Mouse (Mus musculus): ENCODE results near the gene Nptxr.

Gene Nptxr

GRCm38 (mm10) chr15:79804352-79805071 is at the start of gene Nptxr:
Nptxr (minus strand) TSS chr15:79804766.
- no peak for DNase-seq (ENCODE audit: low spot score)

GRCm38 (mm10) chr15:79850143-79850542 is 45.6 kb upstream of the Nptxr start:
- no peak for DNase-seq (ENCODE audit: low spot score)

DNA sequence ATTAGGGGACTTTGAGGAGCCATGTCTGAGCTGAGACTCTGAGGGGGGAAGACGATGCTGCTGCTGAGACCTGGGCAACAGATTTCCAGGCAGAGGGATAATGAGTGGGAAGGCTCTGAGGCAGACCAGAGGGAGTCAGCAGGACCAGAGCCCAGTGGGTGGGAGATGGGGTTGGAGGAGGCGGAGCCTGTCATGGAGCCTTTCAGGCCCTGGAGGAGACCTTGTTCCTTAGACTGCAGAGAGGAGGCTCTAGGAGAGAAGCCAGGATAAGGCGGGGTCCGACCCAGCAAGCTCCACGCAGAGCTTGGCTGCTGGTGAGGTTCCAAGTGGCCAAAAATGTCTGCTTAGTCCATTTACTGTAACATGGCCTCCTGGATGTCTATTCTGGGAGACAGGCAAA is 42.5 kb upstream of the Nptxr start:
- DNase-seq (ENCODE audit: low spot score): no peak

DNA sequence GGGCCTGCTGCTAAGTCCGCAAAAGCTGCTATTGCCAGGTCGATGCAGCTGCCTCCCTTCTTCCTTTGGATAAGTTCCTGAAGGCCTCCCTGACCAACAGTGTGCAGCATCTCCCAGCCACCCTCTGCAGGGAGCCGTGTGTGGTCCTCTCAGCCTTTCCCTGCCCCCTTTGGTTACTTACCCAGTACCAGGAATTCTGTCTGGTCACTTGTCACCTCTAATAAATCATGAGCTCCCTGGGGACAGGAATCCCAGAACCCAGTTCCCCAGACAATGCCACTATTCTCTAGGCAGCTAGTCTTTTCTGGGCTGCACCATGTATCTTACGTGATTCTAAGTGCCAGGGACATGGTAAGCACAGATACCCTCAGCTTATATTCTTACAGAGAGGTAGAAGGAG is 41.4 kb upstream of the Nptxr start:
- no peak for DNase-seq (ENCODE audit: low spot score)

GRCm38 (mm10) chr15:79842985-79843384 is 38.4 kb upstream of the Nptxr start:
- no peak for DNase-seq (ENCODE audit: low spot score)

DNA sequence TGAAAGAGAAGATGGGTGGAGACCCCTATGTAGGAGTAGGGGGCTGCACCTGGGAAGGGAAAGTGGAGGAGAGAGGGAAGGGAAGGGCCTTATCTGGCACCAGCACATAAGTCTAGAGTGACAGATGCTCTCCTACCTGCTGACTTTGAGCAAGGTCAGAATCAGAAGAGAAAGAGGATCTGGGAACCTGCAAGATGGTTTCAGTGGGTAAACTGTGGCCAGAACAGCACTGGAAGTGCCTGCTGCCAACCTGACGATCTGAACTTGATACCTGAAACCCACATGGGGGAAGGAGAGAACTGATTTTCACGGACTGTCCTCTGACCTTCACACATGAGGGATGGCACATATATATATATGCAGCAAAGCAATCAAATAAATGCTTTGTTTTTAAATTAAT is 35.7 kb upstream of the Nptxr start:
- no peak for DNase-seq (ENCODE audit: low spot score)

- DNase-seq (ENCODE audit: low spot score): no peak
These were observed 30.3 kb upstream of the Nptxr start for GRCm38 (mm10) chr15:79834881-79835260.

DNA sequence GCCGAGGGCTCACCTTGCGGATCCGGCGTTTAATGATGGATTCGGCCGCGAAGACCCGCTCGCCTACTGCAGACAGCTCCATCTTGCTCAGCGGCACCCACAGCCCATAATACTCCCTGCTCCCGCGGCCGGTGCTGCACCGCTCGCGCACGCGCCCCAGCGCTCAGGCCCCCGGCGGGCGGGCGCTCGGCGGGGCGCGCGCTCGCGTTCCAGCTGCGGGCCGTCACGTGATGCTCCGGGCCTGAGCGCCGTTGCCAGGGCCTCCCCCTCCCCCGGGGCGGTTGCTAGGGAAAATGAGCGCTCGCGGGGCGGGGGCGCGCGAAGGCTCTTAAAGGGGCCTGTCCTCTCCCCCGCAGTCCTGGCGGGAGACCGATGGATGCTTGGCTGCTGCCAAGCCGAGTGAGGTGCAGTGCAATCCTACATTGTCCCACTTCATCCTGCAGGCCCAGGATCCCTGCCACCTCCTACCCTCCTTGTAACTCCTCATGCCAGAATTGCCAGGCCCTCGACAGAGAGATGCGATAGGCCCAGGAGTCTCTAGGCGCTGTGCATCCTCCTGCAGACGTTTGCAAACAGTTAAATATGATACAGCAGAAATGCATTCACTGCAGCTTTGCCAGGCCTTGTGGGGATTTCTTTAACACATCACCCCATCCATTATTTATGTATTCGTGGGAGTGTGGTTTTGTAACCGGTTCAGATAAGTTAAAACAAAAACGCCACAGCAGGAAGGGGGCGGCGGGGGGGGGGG is 29.7 kb upstream of the Nptxr start, which contains the start of the genes Npcd and Cbx6:
Gene Npcd (minus strand): TSS at position 108 of the 751 bp plus-strand sequence.
Gene Cbx6 (minus strand): TSS at position 559 of the 751 bp plus-strand sequence.
- peak; percentile 92 for DNase-seq (ENCODE audit: low spot score)

DNA sequence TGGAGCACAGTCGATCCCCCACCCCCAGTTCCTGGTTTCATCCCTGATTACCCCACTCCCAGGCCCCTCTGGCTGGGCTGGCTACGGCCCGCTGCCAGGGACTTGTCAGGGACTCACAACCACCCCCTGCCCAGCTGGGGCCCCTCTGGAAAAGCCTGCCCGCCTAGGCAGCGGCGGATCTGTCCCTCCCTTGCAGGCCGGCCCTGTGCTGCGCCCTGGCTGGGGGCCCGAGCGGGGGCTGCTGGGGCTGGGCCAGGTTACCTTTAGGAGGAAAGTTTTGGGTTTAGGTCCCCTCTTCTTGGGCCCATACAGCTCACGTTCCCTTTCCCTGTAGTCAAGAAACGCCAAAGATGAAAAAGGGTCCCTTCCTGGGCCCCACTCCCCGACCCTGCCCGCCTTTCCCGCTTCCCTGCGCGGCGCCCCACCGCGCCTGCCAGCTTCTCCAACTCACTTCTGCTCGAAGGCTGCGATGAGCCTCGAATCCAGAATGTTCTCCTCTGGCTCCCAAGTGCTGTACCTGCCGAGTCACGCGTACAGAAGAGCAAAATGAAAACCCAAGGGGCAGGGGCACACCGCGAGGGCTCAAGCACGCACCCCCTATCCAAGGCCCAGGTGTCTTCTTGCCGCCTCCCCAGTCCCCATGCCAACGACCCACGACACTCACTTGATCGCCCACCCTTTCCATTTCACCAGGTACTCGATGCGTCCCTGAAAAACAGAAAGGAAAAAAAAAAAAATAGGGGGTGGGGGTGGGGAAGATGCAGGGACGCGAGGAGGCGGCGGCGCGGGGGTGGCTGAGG is 28.9 kb upstream of the Nptxr start:
- DNase-seq (ENCODE audit: low spot score): no peak

DNA sequence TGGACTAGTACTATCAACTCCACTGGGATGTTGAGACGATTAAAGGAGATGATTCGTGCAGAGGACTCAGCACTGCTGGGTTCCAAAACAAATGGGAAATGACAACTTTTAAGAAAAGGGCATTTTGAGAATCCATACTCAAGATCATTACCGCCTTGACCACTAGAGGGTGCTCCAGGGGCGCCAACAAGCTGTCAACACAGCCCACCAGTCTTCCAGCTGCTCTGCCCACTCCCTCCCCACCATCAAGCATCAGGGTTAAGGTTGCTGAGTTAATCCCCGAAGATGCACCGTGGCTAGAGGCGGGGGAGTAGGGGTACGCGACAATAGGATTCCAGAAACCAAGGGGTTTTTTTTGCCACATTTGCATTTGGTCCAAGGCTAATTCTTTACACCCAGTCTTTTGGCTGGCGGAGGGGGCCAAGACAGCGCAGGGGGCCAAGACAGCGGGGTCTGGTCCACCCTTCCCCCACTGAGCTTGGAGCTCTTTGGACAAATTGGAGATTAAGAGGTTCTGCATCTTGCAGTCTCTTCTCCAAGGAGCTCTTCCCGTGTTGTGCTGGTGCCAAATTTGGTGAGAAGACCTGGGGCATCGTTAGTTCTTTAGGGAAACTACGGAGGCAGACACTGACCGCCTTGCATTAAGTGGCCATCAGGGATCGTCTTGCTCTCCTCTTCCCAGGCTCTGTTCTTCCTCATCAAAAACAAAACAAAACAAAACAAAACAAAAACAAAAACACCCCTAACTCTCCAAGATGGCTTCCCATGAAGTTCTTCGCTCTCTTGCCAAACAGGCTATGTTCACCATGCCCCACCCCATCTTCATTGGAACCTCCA is 27.7 kb upstream of the Nptxr start:
- no peak for DNase-seq (ENCODE audit: low spot score)

DNA sequence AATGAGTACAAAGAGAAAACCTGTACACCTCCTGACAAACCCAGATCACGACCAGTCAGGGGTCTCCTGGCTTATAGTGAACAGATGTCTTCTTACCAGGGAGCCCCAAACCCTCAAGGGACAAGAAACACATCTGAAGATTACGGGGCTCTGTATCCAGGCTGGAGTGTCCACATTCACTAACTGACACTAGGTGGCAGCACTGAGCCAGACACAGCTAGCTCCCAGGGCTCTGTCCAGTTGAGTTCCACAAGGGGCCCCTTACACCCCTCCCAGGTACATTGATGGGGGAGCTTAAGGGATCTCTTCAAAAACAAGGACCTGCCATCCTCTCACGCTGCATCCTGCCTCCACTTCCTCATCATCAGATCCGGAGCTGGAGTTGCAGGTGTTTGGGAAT is 25.8 kb upstream of the Nptxr start:
- peak; percentile 77 for DNase-seq (ENCODE audit: low spot score)

GRCm38 (mm10) chr15:79829431-79829830 is 24.9 kb upstream of the Nptxr start:
- no peak for DNase-seq (ENCODE audit: low spot score)

GRCm38 (mm10) chr15:79828366-79829035 is 23.9 kb upstream of the Nptxr start:
- no peak for DNase-seq (ENCODE audit: low spot score)

- no peak for DNase-seq (ENCODE audit: low spot score)
These were observed 23.2 kb upstream of the Nptxr start for GRCm38 (mm10) chr15:79827778-79828210.

- no peak for DNase-seq (ENCODE audit: low spot score)
These were observed 22.7 kb upstream of the Nptxr start for GRCm38 (mm10) chr15:79827061-79827777.

DNA sequence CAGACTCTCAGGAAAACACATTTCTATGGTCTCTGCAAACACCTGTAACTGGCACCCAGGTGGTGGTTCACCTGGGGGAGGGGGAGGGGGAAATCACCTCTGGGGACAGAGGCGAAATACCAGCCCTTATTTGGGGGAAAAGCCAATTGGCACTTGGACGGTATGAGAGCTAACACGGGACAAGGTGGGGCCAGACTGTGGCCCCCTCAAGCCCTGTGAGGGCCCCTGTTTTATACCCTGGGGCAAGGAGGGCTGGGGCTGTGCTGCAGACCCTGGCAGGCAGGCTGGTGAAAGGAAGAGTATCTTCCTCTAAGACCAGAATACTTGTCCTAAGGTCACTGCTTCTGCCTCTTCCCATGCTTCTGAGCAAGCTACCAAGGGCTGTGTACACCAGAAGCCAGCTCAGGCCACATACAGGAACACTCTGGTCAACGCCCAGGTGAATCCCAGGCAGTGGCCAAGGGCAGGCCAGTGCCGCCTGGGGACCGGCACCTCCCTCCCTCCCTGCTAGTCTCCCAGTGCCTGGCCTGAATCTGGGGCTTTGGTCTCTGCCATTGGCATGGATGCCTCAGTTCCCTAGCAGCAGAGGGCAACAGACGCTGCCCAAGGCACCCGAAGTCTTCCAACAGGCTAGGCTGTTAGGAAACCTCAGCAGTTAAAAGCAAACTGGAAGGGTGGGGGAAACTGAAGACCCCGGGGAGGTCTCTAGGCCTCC is 21.8 kb upstream of the Nptxr start:
- no peak for DNase-seq (ENCODE audit: low spot score)

GRCm38 (mm10) chr15:79825146-79825825 is 20.7 kb upstream of the Nptxr start:
- DNase-seq (ENCODE audit: low spot score): no peak

GRCm38 (mm10) chr15:79823588-79824280 is 19.2 kb upstream of the Nptxr start:
- DNase-seq (ENCODE audit: low spot score): no peak

Data from layer of hippocampus, adult 9-10 months (tissue).